Comparison of ENCODE assay signal across 16 mouse cellular contexts in genomic region chr1:73957428-73957827, GRCm38 (mm10).
DNase-seq lines count a peak whose midpoint lies in the region; ATAC-seq and TF ChIP-seq lines count a peak whose summit lies in the region.
"Had no signal": no experiment of that assay in that cellular context is flagged by ENCODE, and none has a peak within 500 bp of the region (broad histone marks: within the 10 kb centered on the region; RNA-seq: fewer than 3 reads in every experiment).

No protein-coding gene starts in this region.

- H3K36me3 ChIP-seq in heart, embryonic 15.5 days, result peaks cover 17% of the 10 kb centered on the region
- H3K36me3 ChIP-seq: hindbrain, embryonic 13.5 days had no signal

- peak overlapping the region; percentile 69; the same call in 1 of the 2 replicates for H3K9ac ChIP-seq in heart, embryonic 15.5 days
- H3K9ac ChIP-seq: hindbrain, embryonic 13.5 days; liver, embryonic 12.5 days had no signal

- H3K4me1 ChIP-seq in heart, embryonic 15.5 days (replicated peaks), result peaks cover 100% of the 10 kb centered on the region
- H3K4me1 ChIP-seq in lung, adult 2 months (ENCODE audit: control insufficient read depth, insufficient read depth, low read length), result peaks cover 41% of the 10 kb centered on the region

- DNase-seq in gastrocnemius, postnatal 14 days, result peak; percentile 2
- no peak for DNase-seq in gastrocnemius, postnatal 4 days (ENCODE audit: low spot score in 2 of 2)
- no peak for DNase-seq in heart, postnatal 14 days
- no peak for DNase-seq in lung, adult 2 months
- no peak for DNase-seq in lung, postnatal 10 days
- DNase-seq in spleen, postnatal 14 days (ENCODE audit: low spot score in 2 of 2), result no peak
- DNase-seq: cerebellum, adult 9-10 months; kidney, adult 9 months; layer of hippocampus, postnatal 36 days; right cerebral cortex, postnatal 25 days had no signal

- no peak for ATAC-seq in heart, embryonic 15.5 days (replicated peaks; ENCODE audit: insufficient number of reproducible peaks, insufficient read depth, low FRiP score, low read depth)
- ATAC-seq in inflammation-experienced regulatory T-cells, adult 6 months, result no peak
- ATAC-seq: liver, embryonic 12.5 days had no signal

- no peaks in the 10 kb centered on the region for H3K9me3 ChIP-seq in heart, embryonic 15.5 days (replicated peaks)
- H3K9me3 ChIP-seq: hindbrain, embryonic 13.5 days; liver, embryonic 12.5 days had no signal

- peak overlapping the region; percentile 76; the same call in 1 of the 2 replicates for H3K4me2 ChIP-seq in heart, embryonic 15.5 days
- H3K4me2 ChIP-seq: hindbrain, embryonic 13.5 days; liver, embryonic 12.5 days; midbrain, embryonic 11.5 days had no signal

- TF ChIP-seq CTCF in lung, adult 2 months (IDR thresholded peaks at IDR 0.05; ENCODE audit: insufficient read depth, low read length), result no peak

- peak; percentile 11; the same call in 1 of the 2 replicates for TF ChIP-seq POLR2A in lung, adult 2 months (IDR thresholded peaks at IDR 0.05; ENCODE audit: borderline replicate concordance, extremely low read depth, low read depth, low read length)

- intact Hi-C loops in gastrocnemius, postnatal 14 days (cut with DNase I; ENCODE audit: low total_unique reads), result no loop called here
- intact Hi-C loops in heart, postnatal 14 days (cut with DNase I), result no loop called here

- no peaks in the 10 kb centered on the region for H3K27me3 ChIP-seq in heart, embryonic 15.5 days
- H3K27me3 ChIP-seq: hindbrain, embryonic 13.5 days; liver, embryonic 12.5 days had no signal

- no peak overlapping the region for H3K4me3 ChIP-seq in heart, embryonic 15.5 days
- H3K4me3 ChIP-seq in lung, adult 2 months (replicated peaks; ENCODE audit: extremely low read depth, low read depth, low read length), result no peak overlapping the region
- H3K4me3 ChIP-seq: hindbrain, embryonic 13.5 days; liver, embryonic 12.5 days had no signal

- 59% methylated on average over 4 of the region's 4 CpGs for WGBS in heart, embryonic 15.5 days
- 53% methylated on average over 4 of the region's 4 CpGs for WGBS in lung, adult 2 months

- H3K27ac ChIP-seq in heart, embryonic 15.5 days, result peak overlapping the region; percentile 99
- H3K27ac ChIP-seq: hindbrain, embryonic 13.5 days; liver, embryonic 12.5 days; macrophage had no signal
